Mouse (Mus musculus): ENCODE measurements around the gene Txndc16.

Gene Txndc16

GRCm38 (mm10) chr14:45153258-45153657 is 66.9 kb downstream of the Txndc16 start:
- no peak for DNase-seq

DNA sequence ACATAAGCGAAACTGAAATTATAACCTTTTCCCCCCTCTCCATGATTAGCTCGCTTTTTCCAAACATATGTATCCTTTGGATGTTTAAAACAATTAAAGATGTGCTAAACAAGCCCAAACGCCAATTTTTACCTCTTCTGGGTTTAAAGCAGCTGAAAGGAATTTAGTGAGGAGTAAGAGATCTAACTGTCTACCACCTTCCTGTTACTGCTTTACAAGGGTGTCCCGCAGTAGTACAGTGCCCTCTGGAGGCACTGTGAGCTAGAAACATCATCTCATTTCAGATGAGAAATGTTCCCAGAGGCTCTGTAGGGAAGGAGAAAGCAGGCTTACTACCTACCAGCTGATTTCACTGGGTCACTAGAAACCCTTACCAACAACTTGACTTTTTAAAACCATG is 77.6 kb downstream of the Txndc16 start:
- no peak for DNase-seq

DNA sequence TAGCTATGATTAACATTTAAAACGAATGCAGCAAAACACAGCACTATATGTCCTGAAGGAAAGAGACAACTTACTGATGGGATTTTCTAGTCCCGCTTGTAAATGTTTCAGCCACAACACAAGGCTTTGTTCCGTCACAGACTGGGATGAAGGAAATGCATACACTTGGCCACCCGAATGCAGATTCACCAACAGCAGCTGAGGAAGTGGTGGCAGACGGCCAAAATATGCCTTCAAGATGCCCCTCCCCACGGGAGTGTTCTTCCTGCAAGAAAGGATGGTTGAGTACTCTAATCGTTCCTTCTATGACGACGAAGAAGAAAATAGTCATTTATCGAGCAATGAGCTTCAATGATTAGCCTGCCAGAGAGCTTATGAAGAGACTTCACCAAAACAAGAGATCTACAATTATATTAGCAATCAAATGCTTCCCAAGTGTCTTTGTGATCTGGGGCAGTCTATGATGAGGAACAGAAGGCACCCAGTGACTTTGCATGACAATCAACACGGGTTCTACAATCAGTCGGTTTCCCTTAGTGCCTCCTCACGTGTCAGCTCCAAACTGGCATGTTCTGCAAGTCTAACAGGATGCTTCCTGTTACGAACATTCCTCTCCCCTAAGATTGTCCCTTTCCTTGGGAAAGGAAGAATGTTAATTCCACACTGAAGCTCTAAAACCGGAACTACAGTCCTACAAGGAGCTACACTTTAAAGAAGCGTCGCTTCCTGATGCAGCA is 79.6 kb downstream of the Txndc16 start:
- DNase-seq: no peak

DNA sequence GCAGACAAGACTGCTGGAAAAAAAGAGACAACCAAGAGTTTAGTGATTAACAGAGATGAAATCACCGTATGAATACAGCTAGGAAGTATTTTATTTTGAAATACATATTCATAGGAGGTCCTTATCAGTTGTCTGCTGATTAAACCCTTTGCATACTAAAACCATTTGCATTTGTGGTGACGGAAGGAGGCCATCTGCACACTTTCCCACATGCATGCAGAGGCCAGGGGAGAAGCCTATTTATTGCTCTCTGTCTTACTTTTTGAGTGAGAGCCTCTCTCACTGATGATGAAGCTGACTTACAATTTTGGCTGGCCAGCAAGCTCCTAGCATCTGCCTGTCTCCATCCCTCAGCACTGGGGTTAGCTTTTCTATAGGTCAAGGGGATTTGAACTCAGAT is 84.2 kb downstream of the Txndc16 start:
- no peak for DNase-seq

DNA sequence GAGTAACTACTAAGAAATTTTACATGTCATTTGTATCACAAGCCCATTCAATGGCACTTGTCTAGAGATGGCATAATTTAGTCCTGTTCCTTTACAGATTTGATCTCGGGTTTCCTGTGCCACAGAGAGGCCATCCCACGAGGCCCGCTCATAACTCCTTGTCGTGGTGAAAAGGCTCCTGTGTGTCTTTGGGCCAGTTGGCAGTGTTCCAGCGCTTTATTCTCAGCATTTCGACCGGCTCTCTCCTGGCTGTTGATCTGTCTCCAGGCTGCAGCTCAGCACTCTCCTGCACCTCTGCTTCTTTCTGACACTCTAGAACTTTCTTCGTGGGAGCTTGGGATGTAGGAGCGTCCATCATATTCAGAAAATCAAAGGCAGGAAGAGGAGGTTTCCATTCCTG is 84.6 kb downstream of the Txndc16 start:
- DNase-seq: no peak

- DNase-seq: no peak
Observed at GRCm38 (mm10) chr14:45118359-45118758, 101.8 kb downstream of the Txndc16 start.

DNA sequence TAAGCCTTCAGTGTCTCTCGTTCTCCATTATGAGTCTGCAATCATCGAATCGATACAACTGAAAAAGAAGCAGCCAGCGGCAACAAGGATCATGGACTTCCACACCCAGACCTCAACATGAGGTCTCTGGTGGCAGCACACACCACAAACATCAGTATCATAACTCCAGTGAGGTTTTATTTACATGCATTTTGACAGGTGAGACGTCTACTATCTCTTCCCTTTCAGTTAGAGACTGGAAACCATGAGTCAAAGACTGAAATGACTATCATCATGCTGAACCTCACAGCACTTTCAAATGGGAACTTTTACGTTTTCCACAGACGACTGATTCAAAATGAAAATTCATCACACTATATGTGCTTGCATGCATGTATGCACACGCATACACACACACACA is 117.9 kb downstream of the Txndc16 start:
- DNase-seq: no peak

- no peak for DNase-seq
Observed at GRCm38 (mm10) chr14:45092327-45092726, 127.8 kb downstream of the Txndc16 start.

- no peak for DNase-seq
Observed at GRCm38 (mm10) chr14:45090011-45090410, 130.1 kb downstream of the Txndc16 start.

DNA sequence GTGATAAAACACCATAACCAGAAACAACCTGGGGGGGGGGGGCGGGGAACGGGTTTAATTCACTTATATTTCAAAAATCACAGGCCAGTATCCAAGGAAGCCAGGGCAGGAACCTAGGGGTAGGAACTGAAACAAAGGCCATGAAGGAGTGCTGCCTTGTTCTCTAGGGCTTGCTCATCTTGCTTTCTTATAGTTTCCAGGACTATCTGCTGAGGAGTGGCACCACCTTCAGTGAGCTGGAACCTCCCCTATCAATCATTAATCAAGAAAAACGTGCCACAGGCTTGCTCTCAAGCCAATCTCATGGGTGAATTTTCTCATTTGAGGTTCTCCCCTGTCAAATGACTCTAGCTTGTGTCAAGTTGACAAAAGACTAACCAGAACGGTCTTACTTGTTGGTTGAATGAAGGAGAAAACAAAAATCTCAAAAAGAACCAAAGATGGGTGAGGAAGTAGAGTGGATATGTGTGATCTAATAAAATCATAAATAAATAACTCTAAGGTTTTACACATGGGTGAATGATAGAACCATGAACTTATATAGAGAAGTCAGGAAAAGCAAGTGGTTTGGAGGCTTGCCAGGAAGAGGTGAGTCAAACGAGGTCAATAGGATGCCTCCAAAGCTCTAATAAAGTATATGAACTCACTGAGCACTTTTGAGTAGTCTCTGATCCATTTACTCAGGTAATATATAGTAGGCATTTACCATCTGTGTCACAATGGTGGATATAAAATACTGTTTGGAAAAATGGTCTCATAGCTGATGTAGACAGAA is 134.3 kb downstream of the Txndc16 start:
- no peak for DNase-seq

DNA sequence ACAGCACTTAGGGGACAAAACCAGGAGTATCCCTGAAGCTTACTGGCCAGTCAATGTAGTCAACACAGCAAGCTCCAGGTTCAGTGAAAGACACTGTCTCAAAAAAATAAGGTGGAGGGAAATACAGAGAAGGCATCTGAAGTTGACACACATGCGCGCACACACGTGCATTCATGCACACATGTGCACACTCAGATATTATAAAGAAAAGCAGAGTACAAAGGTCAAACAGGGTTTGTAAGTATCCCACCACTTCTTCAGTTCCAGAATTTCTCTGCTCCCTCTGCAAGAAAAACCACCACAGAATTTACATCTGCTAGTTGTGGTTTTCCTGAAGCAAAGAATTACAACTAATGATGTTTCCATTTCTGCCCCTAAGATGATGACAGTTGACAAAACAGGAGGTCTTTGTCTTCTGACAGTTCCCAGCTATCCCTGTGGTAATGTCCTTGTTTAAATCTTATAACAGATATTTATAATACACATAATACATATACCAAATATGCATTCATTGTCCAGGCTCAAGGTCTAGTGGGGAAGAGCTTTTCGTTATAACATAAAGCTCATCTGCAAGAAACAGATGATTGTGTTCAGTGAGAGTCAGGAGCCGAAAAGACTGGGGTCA is 135.4 kb downstream of the Txndc16 start:
- DNase-seq: no peak

DNA sequence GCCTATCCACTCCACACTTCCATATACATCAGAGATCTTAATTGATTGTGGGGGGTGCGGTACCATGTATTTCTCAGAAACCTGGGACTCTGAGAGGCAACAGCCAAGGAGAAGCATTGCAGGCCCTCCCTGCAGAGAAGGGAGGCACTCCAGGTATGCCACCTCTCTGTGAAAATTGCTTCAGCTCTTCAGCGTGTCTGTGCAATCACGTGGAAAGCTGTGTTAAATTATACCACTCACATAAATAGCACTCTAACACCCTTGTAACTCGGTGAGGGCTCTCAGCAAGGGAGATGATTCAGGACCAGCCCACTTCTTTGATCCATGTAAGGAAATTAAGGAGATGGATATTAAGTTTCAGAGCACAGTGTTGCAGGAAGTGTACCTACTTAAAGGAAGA is 136.6 kb downstream of the Txndc16 start:
- no peak for DNase-seq

All from cerebellum, adult 8-10 months (tissue).